Mouse (Mus musculus): ENCODE results near the gene Gga2. TPM values are rescaled to one million over a fixed set of nuclear protein-coding genes. Genes with fewer than 3 reads are reported as not detected.

The Gga2 gene
- 315 to 340 TPM (median 338 TPM) in 4 replicates for total RNA-seq (2023)

GRCm38 (mm10) chr7:122020667-122021354, at the start of gene Gga2:
TSS of gene Gga2 (minus strand) at chr7:122021222.

GRCm38 (mm10) chr7:122066945-122067516, 46.0 kb upstream of the Gga2 start, which contains the start of the genes Ubfd1 and Ears2:
TSS of gene Ubfd1 (plus strand) at chr7:122067175.
TSS of gene Ears2 (minus strand) at chr7:122067263.

DNA sequence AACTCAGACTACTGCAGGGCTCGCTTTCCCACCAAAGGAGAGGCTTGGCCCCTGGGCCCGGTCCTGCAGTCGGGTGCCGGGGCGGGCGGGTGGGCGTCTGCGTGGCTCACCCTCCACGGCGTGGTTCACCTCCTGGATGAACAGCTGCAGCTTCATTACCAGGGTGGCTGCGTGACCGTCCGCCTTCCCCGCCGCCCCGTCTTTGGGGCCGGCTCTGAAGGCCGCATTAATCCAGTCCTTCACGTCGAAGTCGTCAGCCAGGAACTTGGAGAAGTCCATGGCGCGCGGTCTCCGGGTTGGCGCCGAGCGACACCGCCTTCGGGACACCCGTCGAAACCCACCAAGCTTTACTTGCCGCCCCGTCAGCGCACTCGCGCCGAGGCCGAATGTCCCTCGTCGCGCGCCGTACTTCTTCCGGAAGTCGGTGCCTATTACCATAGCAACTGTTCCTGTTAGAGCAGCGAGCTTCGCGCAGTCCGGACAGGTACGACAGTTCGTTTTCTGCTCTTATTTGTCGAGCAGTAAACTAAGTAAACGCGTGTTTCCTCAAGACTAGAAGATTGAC, 39.6 kb downstream of the Gga2 start, which contains the start of gene Cog7:
Gene Cog7 (minus strand): TSS at position 405 of the 565 bp plus-strand sequence.

Other genes with a start within 250 kb of the Gga2 start
- not detected in 4 replicates for gene Scnn1b, start 156.2 kb downstream of the Gga2 start, total RNA-seq (2023)
- gene Cog7, start 39.5 kb downstream of the Gga2 start, total RNA-seq (2023) = 13.7 to 15.1 TPM (median 14.6 TPM) in 4 replicates
- 37.1 to 45.9 TPM (median 38.5 TPM) in 4 replicates for gene Ubfd1, start 46.0 kb upstream of the Gga2 start, total RNA-seq (2023)
- 13.2 to 14.2 TPM (median 13.7 TPM) in 4 replicates for gene Ears2, start 46.0 kb upstream of the Gga2 start, total RNA-seq (2023)
- 72.5 to 84.0 TPM (median 77.7 TPM) in 4 replicates for gene Ndufab1, start 80.7 kb upstream of the Gga2 start, total RNA-seq (2023)
- 6.1 to 7.0 TPM (median 6.2 TPM) in 4 replicates for gene Palb2, start 111.8 kb upstream of the Gga2 start, total RNA-seq (2023)
- gene Dctn5, start 111.8 kb upstream of the Gga2 start, total RNA-seq (2023) = 57.5 to 72.1 TPM (median 64.8 TPM) in 4 replicates
- 2.2 to 5.1 TPM (median 4.2 TPM) in 4 replicates for gene Plk1, start 138.2 kb upstream of the Gga2 start, total RNA-seq (2023)
- not detected in 4 replicates for gene Ern2, start 165.0 kb upstream of the Gga2 start, total RNA-seq (2023)
- 0.50 TPM in 1 of 4 replicates, not detected in the others for gene Chp2, start 198.3 kb upstream of the Gga2 start, total RNA-seq (2023)

All from B cell, adult 62 days (primary cell).